Mouse (Mus musculus) monocyte, adult 59 days (primary cell): Measurements from ENCODE around the gene Utp18. TPM values are rescaled to one million over a fixed set of nuclear protein-coding genes. Genes with fewer than 3 reads are reported as not detected.

Experiments used
- total RNA-seq, 2 experiments: library from RNA; stranded (reverse); gene quantifications; one replicate each; pipeline ENCODE4 v1.2.4; 2023

Utp18 gene
- total RNA-seq: 10 to 100 TPM; 47.0 to 48.7 TPM

GRCm38 (mm10) chr11:93885572-93886410 is at the start of gene Utp18, which contains the start of gene Mbtd1:
Gene Utp18, minus strand, starts transcription at chr11:93885766.
Gene Mbtd1, plus strand, starts transcription at chr11:93885852.

Other genes with a start within 250 kb of the Utp18 start
- gene Mbtd1, start 86 bp upstream of the Utp18 start, total RNA-seq: 10 to 100 TPM; 77.2 to 98.3 TPM
- gene Nme2, start 70.5 kb upstream of the Utp18 start, total RNA-seq: 100 to 1,000 TPM; 198 to 221 TPM
- 10 to 100 TPM; 35.5 to 38.2 TPM for gene Gm20390, start 82.5 kb upstream of the Utp18 start, total RNA-seq
- 10 to 100 TPM; 12.8 to 23.7 TPM for gene Nme1, start 82.8 kb upstream of the Utp18 start, total RNA-seq
- gene Spag9, start 110.3 kb upstream of the Utp18 start, total RNA-seq: 100 to 1,000 TPM; 149 to 199 TPM